Mouse (Mus musculus) thymus, postnatal 14 days (tissue): ENCODE results near the gene Gpr85.
"Not testable (repeated sequence)": the region's sequence is repeated elsewhere in the genome, so short reads cannot be mapped to it uniquely, and the experiment has no call there.

ENCODE experiments used
- DNase-seq: peaks from one replicate; pipeline ENCODE4 v3.0.0; 2021

The Gpr85 gene

DNA sequence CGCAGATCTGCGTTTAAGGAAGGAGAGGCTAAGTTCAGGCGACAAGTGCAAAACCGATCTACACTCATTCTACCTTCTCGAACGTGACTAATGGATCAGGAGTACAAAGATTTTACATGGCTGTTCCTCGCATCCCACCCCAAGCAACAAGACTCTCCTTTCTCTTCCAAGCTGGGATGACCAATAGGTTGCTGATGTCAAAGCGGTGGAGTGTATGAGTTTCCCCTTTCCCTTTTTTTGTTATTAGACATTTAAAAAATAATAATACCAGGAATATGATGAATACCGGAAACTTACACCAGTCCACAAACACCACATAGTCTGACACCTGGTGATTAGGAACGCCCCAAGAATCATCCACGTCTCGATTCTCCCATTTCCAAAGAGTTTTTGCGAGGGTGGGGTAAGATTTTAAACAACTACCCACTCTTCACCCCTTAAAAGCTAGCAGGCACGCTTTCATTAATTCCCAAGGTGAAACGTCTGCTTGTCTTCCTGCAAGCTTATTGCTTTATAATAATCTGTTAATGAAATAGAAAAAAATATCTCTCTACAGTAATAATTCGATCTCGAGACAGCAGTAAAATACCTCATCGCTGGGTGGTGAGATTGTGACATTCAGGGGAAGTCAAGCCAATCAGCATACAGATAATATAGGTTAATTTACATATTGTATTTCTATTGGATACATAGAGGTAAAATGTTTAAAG is at the start of gene Gpr85:
Gene Gpr85, minus strand, starts transcription at position 598 of the 710 bp plus-strand sequence.
- no peak for DNase-seq

GRCm38 (mm10) chr6:13884877-13885592 is 45.3 kb upstream of the Gpr85 start:
- no peak for DNase-seq

DNA sequence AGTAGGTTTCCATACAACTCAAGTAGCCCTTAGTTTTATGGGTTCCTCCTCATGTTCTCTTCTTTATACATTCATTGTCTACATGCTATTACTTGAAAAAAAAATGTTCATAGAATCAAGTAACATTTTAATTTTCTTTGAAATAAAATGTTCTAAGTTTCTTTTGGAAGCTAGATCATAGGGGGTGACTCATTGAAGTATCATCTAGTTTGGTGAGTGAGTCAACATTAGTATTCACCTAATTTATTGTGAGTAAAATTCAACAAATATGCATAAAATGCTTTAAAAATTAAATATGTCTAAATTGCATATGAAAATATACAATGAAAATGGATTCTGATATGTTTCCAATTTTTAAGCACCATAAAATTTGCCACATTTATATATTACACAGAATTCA is 43.2 kb upstream of the Gpr85 start:
- DNase-seq = no peak

- no peak for DNase-seq
Observed at GRCm38 (mm10) chr6:13873959-13874358, 34.2 kb upstream of the Gpr85 start.

DNA sequence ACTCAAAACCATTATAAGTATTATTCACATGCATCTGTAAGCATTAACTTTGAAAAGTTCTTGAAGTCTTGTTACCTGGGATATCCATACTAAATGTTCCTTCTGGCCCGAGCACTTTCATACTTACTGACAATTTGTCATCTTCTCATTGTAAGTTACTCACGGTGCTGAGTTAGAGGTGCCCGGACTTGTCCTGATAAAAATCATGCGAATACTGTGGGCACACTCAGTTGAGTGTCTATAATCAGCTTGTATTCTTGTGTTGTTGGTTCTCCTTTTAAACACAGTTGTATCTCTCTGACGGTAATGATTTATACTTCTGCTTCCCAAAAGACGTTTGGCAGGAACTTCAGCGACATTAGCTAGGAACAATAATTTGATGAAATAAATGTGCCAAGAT is 32.3 kb upstream of the Gpr85 start:
- no peak for DNase-seq

DNA sequence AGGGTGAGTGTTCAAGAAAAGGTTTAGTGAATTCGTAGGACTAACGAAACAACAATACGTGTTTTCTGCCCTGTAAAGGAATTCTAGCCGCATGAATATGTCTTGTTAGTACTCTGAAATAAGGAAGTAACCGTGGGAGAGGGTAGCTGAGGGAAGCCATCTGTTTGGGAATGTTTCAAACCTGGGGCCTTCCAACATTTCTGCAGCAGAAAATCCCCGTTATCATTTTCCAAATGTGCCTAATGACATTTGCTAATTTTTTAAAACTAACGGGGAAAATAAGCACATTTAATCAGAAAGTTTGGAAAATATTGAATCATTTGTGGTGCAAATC is 31.9 kb upstream of the Gpr85 start:
- no peak for DNase-seq

- peak; percentile 91 for DNase-seq
Observed at GRCm38 (mm10) chr6:13870919-13871624, 31.3 kb upstream of the Gpr85 start, which contains the start of gene 2610001J05Rik. Gene 2610001J05Rik (minus strand): TSS chr6:13871518.

- peak; percentile 21 for DNase-seq
Observed at GRCm38 (mm10) chr6:13870289-13870741, 30.6 kb upstream of the Gpr85 start.

- no peak for DNase-seq
Observed at GRCm38 (mm10) chr6:13860596-13860995, 20.9 kb upstream of the Gpr85 start.

DNA sequence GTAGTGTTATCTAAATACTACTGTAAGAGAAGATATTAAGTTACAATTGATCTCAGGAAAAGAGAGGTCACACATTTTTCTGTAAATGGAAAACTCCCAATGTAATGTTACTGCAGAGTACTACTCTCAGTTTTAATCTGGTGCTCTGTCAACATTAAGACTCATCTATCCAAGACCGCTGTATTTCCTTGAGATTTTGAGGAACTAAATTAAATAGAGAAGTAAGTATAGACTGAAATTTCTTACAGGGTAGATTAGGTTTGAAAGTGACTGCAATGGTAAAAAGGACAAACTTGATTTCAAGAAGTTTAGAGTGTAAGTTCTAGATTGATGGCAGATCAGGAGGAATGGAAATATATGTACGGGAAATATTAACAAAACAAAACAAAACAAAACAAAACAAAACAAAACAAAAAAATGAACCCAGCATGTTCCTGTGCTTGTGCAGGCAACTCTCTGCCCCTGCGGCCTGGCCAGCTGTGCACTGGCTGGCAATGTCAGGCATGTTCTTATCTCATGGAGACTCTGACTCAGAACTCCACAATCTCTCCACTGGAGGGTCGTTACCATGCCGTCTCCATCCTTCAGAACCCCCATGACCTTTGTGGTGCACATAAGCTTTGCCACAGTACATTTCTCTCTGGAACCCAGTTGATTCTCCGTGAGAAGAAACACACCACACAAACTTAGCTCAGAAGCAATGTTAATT is 20.3 kb upstream of the Gpr85 start:
- no peak for DNase-seq

- no peak for DNase-seq
Observed at GRCm38 (mm10) chr6:13854230-13854629, 14.5 kb upstream of the Gpr85 start.

- no peak for DNase-seq
Observed at GRCm38 (mm10) chr6:13853244-13853643, 13.5 kb upstream of the Gpr85 start.

- not testable (repeated sequence) for DNase-seq
Observed at GRCm38 (mm10) chr6:13846031-13846430, 6.3 kb upstream of the Gpr85 start.

- peak; percentile 46 for DNase-seq
Observed at GRCm38 (mm10) chr6:13838677-13839344, 931 bp downstream of the Gpr85 start.

DNA sequence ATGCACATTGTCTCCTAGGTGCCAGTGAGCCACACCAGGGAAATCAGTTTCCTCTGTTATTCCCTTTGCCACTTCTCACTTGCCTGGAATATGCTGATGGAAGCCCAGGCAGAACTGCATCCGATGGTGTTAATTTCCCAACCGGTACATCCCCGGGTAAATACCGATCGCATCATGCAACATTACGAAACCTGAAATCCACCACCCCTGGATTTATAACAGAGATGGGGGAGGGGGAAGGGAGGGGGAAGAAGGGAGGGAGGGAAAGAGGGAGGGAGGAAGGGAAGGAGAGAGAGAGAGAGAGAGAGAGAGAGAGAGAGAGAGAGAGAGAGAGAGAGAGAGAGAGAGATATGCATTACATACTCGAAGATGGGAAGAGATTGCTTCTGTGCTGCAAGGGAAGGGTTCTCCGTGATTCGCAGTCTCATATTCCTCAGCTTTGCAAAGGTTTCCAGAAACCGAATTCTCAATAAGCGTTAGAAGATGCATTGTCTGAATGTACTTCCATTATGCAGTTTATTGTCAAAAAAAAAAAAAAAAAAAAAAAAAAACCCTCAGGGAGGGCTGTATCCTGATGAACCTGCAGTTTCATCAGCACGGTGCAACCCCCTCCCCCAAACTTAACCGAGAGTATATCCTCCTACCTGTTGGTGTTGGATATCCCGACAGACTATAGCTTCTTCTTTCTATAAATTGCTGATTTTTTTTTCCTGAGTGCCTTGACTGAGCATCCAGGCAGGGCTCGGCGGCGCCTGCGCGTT is 1.6 kb downstream of the Gpr85 start:
- no peak for DNase-seq

GRCm38 (mm10) chr6:13836967-13837570 is 2.7 kb downstream of the Gpr85 start:
- no peak for DNase-seq

GRCm38 (mm10) chr6:13835720-13836665 is 3.7 kb downstream of the Gpr85 start:
- DNase-seq = no peak

GRCm38 (mm10) chr6:13832770-13833169 is 7.0 kb downstream of the Gpr85 start:
- no peak for DNase-seq

- no peak for DNase-seq
Observed at GRCm38 (mm10) chr6:13828877-13829276, 10.9 kb downstream of the Gpr85 start.

GRCm38 (mm10) chr6:13816661-13817060 is 23.1 kb downstream of the Gpr85 start:
- DNase-seq = no peak
